Mouse (Mus musculus): Measurements from ENCODE around the gene Slc27a2. TPM values are rescaled to one million over a fixed set of nuclear protein-coding genes. Genes with fewer than 3 reads are reported as not detected.

Gene Slc27a2
- polyA plus RNA-seq, 1 experiment from 2014 or later, result 10.8 TPM

DNA sequence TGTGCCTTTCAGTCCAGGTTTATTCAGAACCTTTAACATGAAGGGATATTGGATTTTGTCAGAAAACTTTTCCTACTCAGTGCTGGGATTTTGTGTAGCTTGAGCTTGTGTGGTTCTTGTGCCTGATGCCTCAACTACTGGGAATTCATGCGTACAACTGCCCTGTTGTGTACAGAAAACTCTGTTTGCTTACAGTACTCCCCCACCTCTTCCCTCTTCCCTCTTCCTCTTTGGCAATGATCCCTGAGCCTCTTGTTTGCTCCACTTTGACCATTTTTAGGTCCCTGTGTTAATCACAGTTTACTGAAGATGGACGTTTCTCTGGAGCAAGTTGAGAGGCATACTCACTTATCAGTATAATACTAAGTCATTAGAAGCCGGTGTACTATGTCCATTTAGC lies 5.8 kb upstream of the Slc27a2 start:
- Histone ChIP-seq H3K27me3 (replicated peaks; ENCODE audit: control insufficient read depth, insufficient read depth, low read length) (peaks cover 7% of the 10 kb centered on the region), H3K36me3 (ENCODE audit: control insufficient read depth, insufficient read depth, low read length) (no peaks in the 10 kb centered on the region), H3K9ac (ENCODE audit: low read depth, low read length) (no peak overlapping the region), H3K27ac (replicated peaks; ENCODE audit: low read depth, low read length) (no peak overlapping the region), H3K4me1 (ENCODE audit: control insufficient read depth, insufficient read depth, low read length) (no peaks in the 10 kb centered on the region), H3K4me3 (ENCODE audit: low read depth, low read length) (no peak overlapping the region), H3K9me3 (ENCODE audit: control insufficient read depth, low read length) (no peaks in the 10 kb centered on the region), H3K4me2 (ENCODE audit: low read depth, low read length) (no peak overlapping the region)
- DNase-seq (ENCODE audit: low spot score) (no peak), ATAC-seq (ENCODE audit: low read depth) (no peak)
- 87% methylated on average over 3 of the region's 3 CpGs for WGBS

GRCm38 (mm10) chr2:126549681-126550080 lies 2.5 kb upstream of the Slc27a2 start:
- Histone ChIP-seq H3K27me3 (replicated peaks; ENCODE audit: control insufficient read depth, insufficient read depth, low read length) (peaks cover 40% of the 10 kb centered on the region), H3K9ac (ENCODE audit: low read depth, low read length) (no peak overlapping the region), H3K27ac (replicated peaks; ENCODE audit: low read depth, low read length) (no peak overlapping the region), H3K4me3 (ENCODE audit: low read depth, low read length) (no peak overlapping the region), H3K36me3 (ENCODE audit: control insufficient read depth, insufficient read depth, low read length) (no peaks in the 10 kb centered on the region), H3K9me3 (ENCODE audit: control insufficient read depth, low read length) (no peaks in the 10 kb centered on the region), H3K4me2 (ENCODE audit: low read depth, low read length) (no peak overlapping the region), H3K4me1 (ENCODE audit: control insufficient read depth, insufficient read depth, low read length) (peaks cover 8% of the 10 kb centered on the region)
- no peak for DNase-seq (ENCODE audit: low spot score)
- no peak for ATAC-seq (ENCODE audit: low read depth)
- 77% methylated on average over 7 of the region's 7 CpGs for WGBS

- H3K9me3 ChIP-seq (ENCODE audit: control insufficient read depth, low read length), result no peaks in the 10 kb centered on the region
- H3K4me1 ChIP-seq (ENCODE audit: control insufficient read depth, insufficient read depth, low read length), result peaks cover 8% of the 10 kb centered on the region
- DNase-seq (ENCODE audit: low spot score) (no peak), ATAC-seq (ENCODE audit: low read depth) (no peak)
- no peak overlapping the region for H3K4me2 ChIP-seq (ENCODE audit: low read depth, low read length)
- H3K27ac ChIP-seq (replicated peaks; ENCODE audit: low read depth, low read length), result no peak overlapping the region
- peaks cover 50% of the 10 kb centered on the region for H3K27me3 ChIP-seq (replicated peaks; ENCODE audit: control insufficient read depth, insufficient read depth, low read length)
- no peak overlapping the region for H3K4me3 ChIP-seq (ENCODE audit: low read depth, low read length)
- no peaks in the 10 kb centered on the region for H3K36me3 ChIP-seq (ENCODE audit: control insufficient read depth, insufficient read depth, low read length)
- 74% methylated on average over 8 of the region's 8 CpGs for WGBS
- no peak overlapping the region for H3K9ac ChIP-seq (ENCODE audit: low read depth, low read length)
These were observed 840 bp upstream of the Slc27a2 start for GRCm38 (mm10) chr2:126551244-126551890.

DNA sequence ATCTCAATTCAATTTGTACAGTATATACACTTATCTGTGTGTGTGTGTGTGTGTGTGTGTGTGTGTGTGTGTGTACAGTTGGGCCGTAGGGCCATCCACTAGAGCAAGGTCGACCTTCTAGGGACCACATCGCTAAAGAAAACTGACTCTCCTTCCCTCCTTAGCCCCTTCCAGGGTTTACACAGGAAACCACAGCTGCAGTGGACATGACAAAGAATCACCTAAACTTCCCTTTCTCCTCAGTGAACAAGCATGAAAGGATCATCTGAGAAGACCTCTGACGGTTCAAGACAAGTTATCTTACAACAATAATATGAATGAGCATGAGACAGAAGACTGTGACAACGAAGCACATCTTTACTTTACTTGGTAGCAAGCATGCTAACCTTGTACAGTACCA lies 311 bp upstream of the Slc27a2 start:
- Histone ChIP-seq H3K9ac (ENCODE audit: low read depth, low read length) (no peak overlapping the region), H3K27me3 (replicated peaks; ENCODE audit: control insufficient read depth, insufficient read depth, low read length) (peaks cover 50% of the 10 kb centered on the region), H3K4me3 (ENCODE audit: low read depth, low read length) (no peak overlapping the region), H3K27ac (replicated peaks; ENCODE audit: low read depth, low read length) (no peak overlapping the region), H3K36me3 (ENCODE audit: control insufficient read depth, insufficient read depth, low read length) (no peaks in the 10 kb centered on the region), H3K4me2 (ENCODE audit: low read depth, low read length) (peak overlapping the region; percentile 95; the same call in 1 of the 2 replicates), H3K9me3 (ENCODE audit: control insufficient read depth, low read length) (no peaks in the 10 kb centered on the region), H3K4me1 (ENCODE audit: control insufficient read depth, insufficient read depth, low read length) (peaks cover 8% of the 10 kb centered on the region)
- no peak for DNase-seq (ENCODE audit: low spot score)
- 24% methylated on average over 5 of the region's 5 CpGs for WGBS
- no peak for ATAC-seq (ENCODE audit: low read depth)

- H3K9ac ChIP-seq (ENCODE audit: low read depth, low read length), result peak overlapping the region; percentile 64
- peaks cover 8% of the 10 kb centered on the region for H3K4me1 ChIP-seq (ENCODE audit: control insufficient read depth, insufficient read depth, low read length)
- peak overlapping the region; percentile 95 for H3K4me2 ChIP-seq (ENCODE audit: low read depth, low read length)
- 2% methylated on average over 16 of the region's 26 CpGs for WGBS
- peak; percentile 14; the same call in 1 of the 2 replicates for ATAC-seq (ENCODE audit: low read depth)
- no peaks in the 10 kb centered on the region for H3K9me3 ChIP-seq (ENCODE audit: control insufficient read depth, low read length)
- H3K4me3 ChIP-seq (ENCODE audit: low read depth, low read length), result peak overlapping the region; percentile 55
- no peak for DNase-seq (ENCODE audit: low spot score)
- H3K27ac ChIP-seq (replicated peaks; ENCODE audit: low read depth, low read length), result no peak overlapping the region
- H3K36me3 ChIP-seq (ENCODE audit: control insufficient read depth, insufficient read depth, low read length), result no peaks in the 10 kb centered on the region
- H3K27me3 ChIP-seq (replicated peaks; ENCODE audit: control insufficient read depth, insufficient read depth, low read length), result peaks cover 50% of the 10 kb centered on the region
These were observed 1.1 kb downstream of the Slc27a2 start for GRCm38 (mm10) chr2:126553291-126553639.

- WGBS, result 78% methylated on average over 5 of the region's 5 CpGs
- no peaks in the 10 kb centered on the region for H3K36me3 ChIP-seq (ENCODE audit: control insufficient read depth, insufficient read depth, low read length)
- H3K9ac ChIP-seq (ENCODE audit: low read depth, low read length), result no peak overlapping the region
- ATAC-seq (ENCODE audit: low read depth) (no peak), DNase-seq (ENCODE audit: low spot score) (no peak)
- H3K4me3 ChIP-seq (ENCODE audit: low read depth, low read length), result no peak overlapping the region
- H3K27ac ChIP-seq (replicated peaks; ENCODE audit: low read depth, low read length), result no peak overlapping the region
- H3K4me2 ChIP-seq (ENCODE audit: low read depth, low read length), result no peak overlapping the region
- H3K9me3 ChIP-seq (ENCODE audit: control insufficient read depth, low read length), result no peaks in the 10 kb centered on the region
- peaks cover 8% of the 10 kb centered on the region for H3K4me1 ChIP-seq (ENCODE audit: control insufficient read depth, insufficient read depth, low read length)
- H3K27me3 ChIP-seq (replicated peaks; ENCODE audit: control insufficient read depth, insufficient read depth, low read length), result peaks cover 50% of the 10 kb centered on the region
These were observed 3.3 kb downstream of the Slc27a2 start for GRCm38 (mm10) chr2:126555533-126555932.

DNA sequence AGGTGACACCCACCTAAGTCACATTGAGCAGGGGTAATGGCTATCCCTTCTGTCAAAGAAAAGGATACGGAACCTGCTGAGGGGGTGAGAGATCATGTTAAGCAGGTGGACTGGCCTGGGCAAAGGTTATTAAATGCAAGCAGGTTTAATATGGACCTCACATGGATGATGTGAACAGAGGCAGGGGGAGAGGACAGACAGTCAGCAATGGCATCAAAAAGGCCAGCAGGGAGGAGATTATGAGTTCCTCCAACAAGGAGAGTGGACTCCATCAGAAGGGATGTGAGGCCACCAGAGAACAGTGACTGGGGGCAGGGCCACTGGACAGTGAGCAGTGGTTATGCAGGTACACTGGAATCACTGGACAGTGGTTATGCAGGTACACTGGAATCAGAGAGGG lies 7.9 kb downstream of the Slc27a2 start:
- H3K4me3 ChIP-seq (ENCODE audit: low read depth, low read length), result no peak overlapping the region
- WGBS, result 96% methylated on average over 1 of the region's 1 CpGs
- no peak for ATAC-seq (ENCODE audit: low read depth)

DNA sequence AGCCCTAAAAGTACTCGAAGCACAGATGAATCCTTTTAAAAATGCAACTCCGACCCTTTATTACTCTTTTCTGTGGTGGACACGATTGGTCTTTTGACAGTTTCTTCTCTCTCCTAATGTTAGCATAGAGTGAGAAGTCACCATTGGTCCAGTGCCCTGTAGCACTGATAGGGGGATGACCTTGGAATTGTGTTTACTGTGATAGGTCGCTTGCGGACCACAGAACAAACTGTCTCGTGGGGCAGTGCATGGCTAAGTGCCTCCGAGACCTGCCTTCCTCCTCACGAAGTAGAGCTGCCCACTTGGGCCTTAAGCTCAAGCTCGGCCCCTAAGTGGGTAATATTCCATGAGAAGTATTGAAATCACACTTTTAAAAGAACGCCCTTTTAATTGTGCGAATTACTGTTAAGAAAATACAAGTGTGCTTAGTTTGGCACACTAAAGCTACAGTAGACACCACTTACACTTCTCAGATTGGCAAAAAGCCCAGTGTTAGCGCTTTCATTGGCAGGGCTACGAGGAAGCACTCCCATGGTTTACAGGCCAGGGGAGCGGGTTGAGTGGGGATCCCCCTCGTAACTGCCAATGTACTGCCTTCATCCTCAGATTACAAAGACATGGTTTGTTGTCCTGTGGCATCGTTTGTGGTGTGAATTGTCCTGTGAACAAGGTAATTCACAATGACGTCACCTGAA lies 11.4 kb downstream of the Slc27a2 start:
- no peak overlapping the region for H3K9ac ChIP-seq (ENCODE audit: low read depth, low read length)
- H3K9me3 ChIP-seq (ENCODE audit: control insufficient read depth, low read length), result no peaks in the 10 kb centered on the region
- no peaks in the 10 kb centered on the region for H3K27me3 ChIP-seq (replicated peaks; ENCODE audit: control insufficient read depth, insufficient read depth, low read length)
- H3K36me3 ChIP-seq (ENCODE audit: control insufficient read depth, insufficient read depth, low read length), result no peaks in the 10 kb centered on the region
- WGBS, result 69% methylated on average over 17 of the region's 17 CpGs
- H3K27ac ChIP-seq (replicated peaks; ENCODE audit: low read depth, low read length), result no peak overlapping the region
- ATAC-seq (ENCODE audit: low read depth) (peak; percentile 72; the same call in 1 of the 2 replicates), DNase-seq (ENCODE audit: low spot score) (peak; percentile 75)
- no peak overlapping the region for H3K4me2 ChIP-seq (ENCODE audit: low read depth, low read length)
- H3K4me3 ChIP-seq (ENCODE audit: low read depth, low read length), result no peak overlapping the region
- H3K4me1 ChIP-seq (ENCODE audit: control insufficient read depth, insufficient read depth, low read length), result no peaks in the 10 kb centered on the region

More for the DNA sequence above, 7.9 kb downstream of the Slc27a2 start:
- Histone ChIP-seq H3K27me3 (replicated peaks; ENCODE audit: control insufficient read depth, insufficient read depth, low read length) (peaks cover 7% of the 10 kb centered on the region; the same call in 1 of the 2 replicates), H3K4me2 (ENCODE audit: low read depth, low read length) (no peak overlapping the region), H3K27ac (replicated peaks; ENCODE audit: low read depth, low read length) (no peak overlapping the region), H3K36me3 (ENCODE audit: control insufficient read depth, insufficient read depth, low read length) (no peaks in the 10 kb centered on the region), H3K9ac (ENCODE audit: low read depth, low read length) (no peak overlapping the region), H3K4me1 (ENCODE audit: control insufficient read depth, insufficient read depth, low read length) (no peaks in the 10 kb centered on the region), H3K9me3 (ENCODE audit: control insufficient read depth, low read length) (no peaks in the 10 kb centered on the region)
- DNase-seq (ENCODE audit: low spot score), result no peak

DNA sequence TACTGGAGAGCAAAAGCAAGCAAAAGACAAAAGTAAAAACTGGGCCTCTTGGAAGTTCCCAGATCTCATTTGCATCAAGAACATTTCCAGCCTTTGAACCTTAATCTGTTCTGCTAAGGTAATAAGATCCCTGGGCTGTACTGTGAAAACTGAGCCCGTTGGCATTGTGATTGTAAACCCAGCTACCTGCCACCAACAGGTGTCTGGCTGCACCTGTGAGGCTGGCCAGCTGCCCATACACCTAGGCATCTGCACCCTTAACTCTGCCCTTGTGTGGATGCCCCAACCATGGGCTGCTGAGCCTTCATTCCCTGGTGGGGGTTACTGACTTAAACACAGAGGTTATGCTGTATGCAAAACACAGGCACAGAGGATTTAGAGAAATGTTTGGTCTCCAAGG lies 20.0 kb downstream of the Slc27a2 start:
- peak; percentile 93 for ATAC-seq (ENCODE audit: low read depth)
- peak; percentile 68 for DNase-seq (ENCODE audit: low spot score)
- Histone ChIP-seq H3K27ac (replicated peaks; ENCODE audit: low read depth, low read length) (no peak overlapping the region), H3K4me1 (ENCODE audit: control insufficient read depth, insufficient read depth, low read length) (no peaks in the 10 kb centered on the region), H3K27me3 (replicated peaks; ENCODE audit: control insufficient read depth, insufficient read depth, low read length) (no peaks in the 10 kb centered on the region), H3K9ac (ENCODE audit: low read depth, low read length) (no peak overlapping the region), H3K4me3 (ENCODE audit: low read depth, low read length) (no peak overlapping the region), H3K9me3 (ENCODE audit: control insufficient read depth, low read length) (peaks cover 11% of the 10 kb centered on the region), H3K36me3 (ENCODE audit: control insufficient read depth, insufficient read depth, low read length) (no peaks in the 10 kb centered on the region), H3K4me2 (ENCODE audit: low read depth, low read length) (no peak overlapping the region)
- WGBS, result 63% methylated on average over 1 of the region's 1 CpGs
